Mouse (Mus musculus) midbrain, embryonic 13.5 days (tissue): ENCODE measurements around the gene Ccdc57. TPM values are rescaled to one million over a fixed set of nuclear protein-coding genes. Genes with fewer than 3 reads are reported as not detected.
"Not testable (repeated sequence)": the region's sequence is repeated elsewhere in the genome, so short reads cannot be mapped to it uniquely, and the experiment has no call there.

Experiments
- ATAC-seq: fragments of 200-750 bp; cut with Nextera tagmentation; 2 replicates; pipeline ENCODE4 v1.8.0; 2017; ENCODE audit warnings: mild to moderate bottlenecking, moderate TSS enrichment, moderate library complexity
- H3K27ac ChIP-seq: fragments of 300-500 bp; sonication (generic); 2 replicates; pipeline ENCODE4 v1.5.1; 2015; ENCODE audit warnings: inconsistent platforms, mild to moderate bottlenecking, moderate library complexity
- H3K27me3 ChIP-seq: fragments of 300-500 bp; sonication (generic); 2 replicates; pipeline ENCODE4 v1.6.1; 2015; ENCODE audit warnings: mild to moderate bottlenecking, inconsistent platforms
- H3K36me3 ChIP-seq: fragments of 300-500 bp; sonication (generic); 2 replicates; pipeline ENCODE4 v1.6.1; 2015; ENCODE audit warnings: mild to moderate bottlenecking, inconsistent platforms
- H3K4me1 ChIP-seq: fragments of 300-500 bp; sonication (generic); replicated peaks from 2 replicates; pipeline ENCODE4 v1.6.1; 2015; ENCODE audit warnings: inconsistent platforms
- H3K4me2 ChIP-seq: fragments of 300-500 bp; sonication (generic); replicated peaks from 2 replicates; pipeline ENCODE4 v1.6.1; 2015; ENCODE audit warnings: moderate library complexity, mild to moderate bottlenecking, inconsistent platforms
- H3K4me3 ChIP-seq: fragments of 300-500 bp; sonication (generic); replicated peaks from 2 replicates; pipeline ENCODE4 v1.5.1; 2015; ENCODE audit warnings: mild to moderate bottlenecking, inconsistent platforms
- H3K9ac ChIP-seq: fragments of 300-500 bp; sonication (generic); replicated peaks from 2 replicates; pipeline ENCODE4 v1.6.1; 2015; ENCODE audit warnings: mild to moderate bottlenecking, inconsistent platforms
- H3K9me3 ChIP-seq: fragments of 300-500 bp; sonication (generic); 2 replicates; pipeline ENCODE4 v1.6.1; 2016; ENCODE audit warnings: mild to moderate bottlenecking, inconsistent platforms
- WGBS: fragments of 180-500 bp; shearing (Covaris S2); methylation state at CpG from one replicate; pipeline ENCODE4 v1.1.7; 2015; 5-methylcytosine and 5-hydroxymethylcytosine counted together
- polyA plus RNA-seq: library from polyadenylated mRNA; unstranded; fragments of >200 nt; fragmentation: Nextera tagmentation; extraction: Ambion mirVana; gene quantifications from 2 replicates; pipeline ENCODE4 v1.2.1, GENCODE M21; 2015

Ccdc57 gene
- polyA plus RNA-seq, 1 experiment from 2014 or later, result 5.2 TPM

GRCm38 (mm10) chr11:120800061-120800904 lies 132.4 kb downstream of the Ccdc57 start:
- Histone ChIP-seq H3K9me3 (no peaks in the 10 kb centered on the region), H3K27ac (peak overlapping the region; percentile 20; the same call in 1 of the 2 replicates), H3K4me1 (peaks cover 16% of the 10 kb centered on the region), H3K27me3 (no peaks in the 10 kb centered on the region), H3K36me3 (peaks cover 3% of the 10 kb centered on the region), H3K9ac (no peak overlapping the region), H3K4me2 (0 out of 2 replicates have a peak overlapping the region, but pooled peaks have one; percentile 13), H3K4me3 (no peak overlapping the region)
- ATAC-seq, result peak; percentile 41
- WGBS, result 16% methylated on average over 10 of the region's 10 CpGs

GRCm38 (mm10) chr11:120799316-120799890 lies 133.3 kb downstream of the Ccdc57 start:
- H3K9ac ChIP-seq, result no peak overlapping the region
- no peak overlapping the region for H3K4me3 ChIP-seq
- whole genome bisulfite sequencing, result 78% methylated on average over 6 of the region's 6 CpGs
- peaks cover 24% of the 10 kb centered on the region for H3K4me1 ChIP-seq
- no peak for ATAC-seq
- no peaks in the 10 kb centered on the region for H3K9me3 ChIP-seq
- H3K27me3 ChIP-seq, result no peaks in the 10 kb centered on the region
- H3K27ac ChIP-seq, result no peak overlapping the region
- no peaks in the 10 kb centered on the region for H3K36me3 ChIP-seq
- H3K4me2 ChIP-seq, result no peak overlapping the region

GRCm38 (mm10) chr11:120798244-120798643 lies 134.4 kb downstream of the Ccdc57 start:
- Histone ChIP-seq H3K27ac (no peak overlapping the region), H3K4me3 (no peak overlapping the region), H3K4me1 (peaks cover 26% of the 10 kb centered on the region), H3K9ac (no peak overlapping the region), H3K36me3 (peaks cover 8% of the 10 kb centered on the region), H3K27me3 (no peaks in the 10 kb centered on the region), H3K4me2 (no peak overlapping the region), H3K9me3 (no peaks in the 10 kb centered on the region)
- 89% methylated on average over 3 of the region's 3 CpGs for WGBS
- no peak for ATAC-seq

- no peaks in the 10 kb centered on the region for H3K27me3 ChIP-seq
- H3K9me3 ChIP-seq, result no peaks in the 10 kb centered on the region
- H3K27ac ChIP-seq, result peak overlapping the region; percentile 78
- peaks cover 25% of the 10 kb centered on the region for H3K36me3 ChIP-seq
- peak overlapping the region; percentile 29 for H3K4me2 ChIP-seq
- H3K4me3 ChIP-seq, result 0 out of 2 replicates have a peak overlapping the region, but pooled peaks have one; percentile 2
- H3K4me1 ChIP-seq, result peaks cover 26% of the 10 kb centered on the region
- 23% methylated on average over 8 of the region's 8 CpGs for WGBS
- ATAC-seq, result no peak
- H3K9ac ChIP-seq, result no peak overlapping the region
These were observed 136.1 kb downstream of the Ccdc57 start for GRCm38 (mm10) chr11:120796614-120796946.

- Histone ChIP-seq H3K27ac (peak within 1 kb of the TSS; percentile 78), H3K9me3 (no peaks in the 10 kb centered on the region), H3K27me3 (no peaks in the 10 kb centered on the region), H3K36me3 (peaks cover 31% of the 10 kb centered on the region), H3K9ac (peak within 1 kb of the TSS; percentile 88), H3K4me2 (peak within 1 kb of the TSS; percentile 100), H3K4me3 (peak within 1 kb of the TSS; percentile 94), H3K4me1 (peaks cover 26% of the 10 kb centered on the region)
- peak; percentile 89 for ATAC-seq
- whole genome bisulfite sequencing, result 2% methylated on average over 59 of the region's 59 CpGs
These were observed 136.7 kb downstream of the Ccdc57 start, which contains the start of gene Dus1l for GRCm38 (mm10) chr11:120795756-120796613. TSS of gene Dus1l (minus strand) at chr11:120796403.

GRCm38 (mm10) chr11:120792652-120793051 lies 140.0 kb downstream of the Ccdc57 start:
- Histone ChIP-seq H3K9ac (no peak overlapping the region), H3K4me1 (peaks cover 22% of the 10 kb centered on the region), H3K27ac (no peak overlapping the region), H3K36me3 (peaks cover 62% of the 10 kb centered on the region), H3K4me2 (no peak overlapping the region), H3K27me3 (no peaks in the 10 kb centered on the region), H3K9me3 (no peaks in the 10 kb centered on the region), H3K4me3 (no peak overlapping the region)
- WGBS, result 93% methylated on average over 9 of the region's 9 CpGs
- ATAC-seq, result no peak

GRCm38 (mm10) chr11:120789810-120790209 lies 142.9 kb downstream of the Ccdc57 start:
- Histone ChIP-seq H3K4me1 (peaks cover 18% of the 10 kb centered on the region), H3K4me3 (no peak overlapping the region), H3K4me2 (no peak overlapping the region), H3K9me3 (no peaks in the 10 kb centered on the region), H3K9ac (no peak overlapping the region), H3K36me3 (peaks cover 83% of the 10 kb centered on the region), H3K27ac (no peak overlapping the region), H3K27me3 (no peaks in the 10 kb centered on the region)
- WGBS, result 88% methylated on average over 3 of the region's 3 CpGs
- no peak for ATAC-seq

GRCm38 (mm10) chr11:120789355-120789754 lies 143.3 kb downstream of the Ccdc57 start:
- no peak for ATAC-seq
- peaks cover 83% of the 10 kb centered on the region for H3K36me3 ChIP-seq
- WGBS, result 89% methylated on average over 4 of the region's 4 CpGs

GRCm38 (mm10) chr11:120788460-120788859 lies 144.2 kb downstream of the Ccdc57 start:
- not testable (repeated sequence) for H3K9me3 ChIP-seq, ATAC-seq, H3K9ac ChIP-seq, H3K27ac ChIP-seq, H3K4me3 ChIP-seq, H3K4me2 ChIP-seq, H3K27me3 ChIP-seq
- Histone ChIP-seq H3K4me1 (peaks cover 17% of the 10 kb centered on the region), H3K36me3 (peaks cover 76% of the 10 kb centered on the region)
- 89% methylated on average over 10 of the region's 10 CpGs for WGBS

More at GRCm38 (mm10) chr11:120789355-120789754, 143.3 kb downstream of the Ccdc57 start:
- no peak overlapping the region for H3K4me2 ChIP-seq
- peaks cover 16% of the 10 kb centered on the region for H3K4me1 ChIP-seq
- H3K4me3 ChIP-seq, result no peak overlapping the region
- no peak overlapping the region for H3K9ac ChIP-seq
- no peak overlapping the region for H3K27ac ChIP-seq
- H3K27me3 ChIP-seq, result no peaks in the 10 kb centered on the region
- no peaks in the 10 kb centered on the region for H3K9me3 ChIP-seq

GRCm38 (mm10) chr11:120785145-120785544 lies 147.5 kb downstream of the Ccdc57 start:
- Histone ChIP-seq H3K4me3 (peak overlapping the region; percentile 99), H3K4me1 (peaks cover 30% of the 10 kb centered on the region), H3K27me3 (no peaks in the 10 kb centered on the region), H3K9me3 (no peaks in the 10 kb centered on the region), H3K9ac (peak overlapping the region; percentile 95), H3K27ac (no peak overlapping the region), H3K36me3 (peaks cover 67% of the 10 kb centered on the region), H3K4me2 (peak overlapping the region; percentile 100)
- WGBS, result 35% methylated on average over 9 of the region's 9 CpGs
- no peak for ATAC-seq

GRCm38 (mm10) chr11:120784064-120784791 lies 148.4 kb downstream of the Ccdc57 start, which contains the start of the genes Rfng and Gps1:
TSS of gene Rfng (minus strand) at chr11:120784207.
TSS of gene Gps1 (plus strand) at chr11:120784272.
- H3K9me3 ChIP-seq, result no peaks in the 10 kb centered on the region
- H3K4me2 ChIP-seq, result peak within 1 kb of the TSS; percentile 100
- H3K4me3 ChIP-seq, result peak within 1 kb of the TSS; percentile 99
- peak; percentile 89 for ATAC-seq
- H3K27me3 ChIP-seq, result no peaks in the 10 kb centered on the region
- peak within 1 kb of the TSS; percentile 79 for H3K27ac ChIP-seq
- H3K4me1 ChIP-seq, result peaks cover 30% of the 10 kb centered on the region
- H3K36me3 ChIP-seq, result peaks cover 60% of the 10 kb centered on the region
- under 1% methylated on average over 85 of the region's 107 CpGs for WGBS
- H3K9ac ChIP-seq, result peak within 1 kb of the TSS; percentile 95
